Mouse (Mus musculus) spleen, adult 2 months (tissue): Measurements from ENCODE around the gene Rai14.

Experiments
- CTCF ChIP-seq: fragments of 200-500 bp; IDR thresholded peaks from 2 replicates; pipeline ENCODE4 v1.5.1; 2011; ENCODE audit warnings: mild to moderate bottlenecking, inconsistent platforms; ENCODE audit not compliant: insufficient read depth, insufficient read length, insufficient replicate concordance; ENCODE audit errors: extremely low read depth
- POLR2A ChIP-seq: fragments of 200-500 bp; IDR thresholded peaks from 2 replicates; pipeline ENCODE4 v1.6.1; 2011; ENCODE audit warnings: low read depth, low read length, inconsistent platforms

GRCm38 (mm10) chr15:10594910-10595309, 119.5 kb downstream of the Rai14 start:
- TF ChIP-seq CTCF (no peak), POLR2A (no peak)
